Mouse (Mus musculus) thymus, postnatal 36 days (tissue): ENCODE data around the gene Blcap.

Source experiments
- DNase-seq, 2 experiments: peaks; one replicate each; pipeline ENCODE4 v3.0.0; 2022; ENCODE audit warnings: mixed read lengths in 2 of 2

The Blcap gene

DNA sequence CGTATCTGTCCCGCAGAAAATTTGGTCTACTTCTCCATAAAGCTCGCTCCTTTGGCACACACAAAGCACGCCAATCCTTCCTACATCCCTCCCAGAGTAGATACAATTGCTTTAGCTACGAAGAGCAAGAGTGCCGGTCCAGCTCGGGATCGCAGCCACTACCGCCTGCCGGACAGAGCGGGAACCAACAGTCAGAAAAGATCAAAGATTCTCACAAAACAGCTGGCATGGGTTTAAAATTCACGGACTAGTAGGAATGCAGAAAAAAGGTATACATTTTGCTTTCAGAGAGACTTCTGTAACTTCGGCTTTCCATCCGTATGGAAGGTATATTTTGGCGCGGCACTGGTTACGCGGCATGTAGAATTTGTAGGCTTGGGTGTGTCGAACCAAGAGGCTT lies 11.6 kb downstream of the Blcap start:
- no peak for DNase-seq

DNA sequence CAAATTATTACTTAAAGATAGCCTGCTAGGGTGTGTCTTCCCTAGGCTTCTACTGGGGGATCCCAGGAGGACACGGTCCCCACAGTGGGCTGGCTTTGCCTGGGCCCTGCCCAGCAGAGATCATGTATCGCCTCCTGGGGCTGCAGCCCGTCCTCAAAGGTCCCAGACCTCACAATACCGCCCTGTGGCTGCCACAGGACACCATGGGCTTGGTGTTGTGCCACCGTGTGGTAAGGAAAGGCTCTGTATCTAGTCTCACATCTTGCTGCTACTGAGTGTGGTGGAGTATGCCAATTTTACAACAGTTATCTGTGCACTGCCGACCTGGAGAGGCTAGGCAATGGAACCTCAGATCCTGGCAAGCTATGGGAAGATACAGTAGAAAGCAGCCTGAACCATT lies 12.6 kb downstream of the Blcap start:
- no peak for DNase-seq

DNA sequence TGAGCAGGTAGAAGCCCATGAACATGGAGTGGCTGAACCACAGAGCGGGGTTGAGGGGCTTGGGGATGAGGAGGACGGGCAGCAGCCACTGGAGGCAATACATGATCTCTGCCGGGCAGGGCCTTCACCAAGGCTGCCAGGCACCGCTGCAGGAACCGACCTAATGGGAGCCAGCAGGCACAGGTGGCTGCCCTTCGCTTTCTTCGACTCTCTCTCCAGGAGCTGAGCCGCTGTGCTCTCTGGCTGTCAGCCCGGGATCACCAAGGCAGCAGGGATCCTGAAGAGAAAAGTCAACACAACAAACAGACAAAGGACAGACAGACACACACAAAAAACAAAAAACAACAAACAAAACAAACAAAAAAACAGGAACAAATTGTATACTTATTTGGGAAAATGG lies 13.0 kb downstream of the Blcap start:
- no peak for DNase-seq

DNA sequence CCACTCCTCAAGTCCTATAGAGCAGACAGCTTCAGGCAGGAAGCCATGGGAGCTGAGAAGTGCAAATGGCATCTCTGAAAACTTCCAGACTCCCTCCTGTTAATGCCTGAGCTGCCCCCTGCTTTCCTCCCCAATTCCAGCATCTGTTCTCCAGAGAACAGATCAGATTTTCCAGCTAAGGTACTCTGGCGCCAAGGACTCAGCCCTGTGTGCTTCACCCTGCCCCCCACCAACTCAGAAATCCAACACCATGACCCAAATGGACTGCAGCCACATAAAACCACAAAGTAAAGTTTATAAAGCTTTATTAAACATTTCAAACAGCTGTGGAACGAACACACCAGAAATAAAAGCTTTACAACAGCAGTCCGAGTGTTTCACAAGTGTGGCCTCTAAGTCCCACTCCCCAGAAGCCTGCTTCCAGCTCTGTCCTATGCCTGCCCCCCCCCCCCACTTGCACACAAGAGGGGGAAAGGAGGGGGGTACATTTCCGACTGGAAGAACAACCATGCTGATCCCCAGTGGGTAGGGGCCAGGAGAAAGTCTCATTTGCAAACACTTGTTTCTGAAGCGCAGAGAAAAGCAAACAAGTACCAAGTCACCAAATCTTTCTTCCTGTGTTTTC lies 14.9 kb downstream of the Blcap start:
- DNase-seq, result no peak

DNA sequence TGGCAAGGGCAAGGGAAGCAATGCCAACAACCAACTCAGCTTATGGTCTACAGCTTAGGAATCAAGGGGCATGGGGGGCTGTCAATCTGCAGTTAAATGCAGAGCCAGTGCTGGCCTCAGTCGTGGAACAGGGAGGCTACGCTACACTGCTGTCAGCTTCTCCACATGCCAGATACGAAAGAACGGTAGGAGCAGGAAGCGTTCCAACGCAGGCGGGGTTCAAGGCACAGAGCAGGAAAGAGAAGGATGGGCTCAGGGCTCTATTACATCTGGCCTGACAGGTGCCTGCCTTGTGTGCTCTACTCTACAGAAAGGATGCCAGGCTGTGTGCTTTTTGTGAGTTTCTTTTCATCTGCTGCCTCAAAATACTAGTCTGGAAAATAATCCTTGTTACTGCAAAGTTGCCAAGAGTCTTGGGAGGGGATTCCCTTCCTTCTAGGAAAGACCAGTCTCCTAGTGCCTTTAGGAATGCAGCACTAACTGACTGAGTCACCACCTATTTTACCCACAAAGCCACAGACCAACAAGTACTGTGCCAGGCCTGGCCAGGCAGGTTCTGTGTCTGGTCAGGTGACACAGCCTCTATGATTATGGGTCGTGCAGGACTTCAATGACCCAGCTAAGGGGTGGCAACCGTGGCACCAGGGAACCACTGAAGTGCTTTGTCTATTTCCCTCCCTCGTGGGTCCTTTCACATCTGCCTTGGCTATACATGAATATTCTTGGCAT lies 18.8 kb downstream of the Blcap start:
- DNase-seq, result no peak

DNA sequence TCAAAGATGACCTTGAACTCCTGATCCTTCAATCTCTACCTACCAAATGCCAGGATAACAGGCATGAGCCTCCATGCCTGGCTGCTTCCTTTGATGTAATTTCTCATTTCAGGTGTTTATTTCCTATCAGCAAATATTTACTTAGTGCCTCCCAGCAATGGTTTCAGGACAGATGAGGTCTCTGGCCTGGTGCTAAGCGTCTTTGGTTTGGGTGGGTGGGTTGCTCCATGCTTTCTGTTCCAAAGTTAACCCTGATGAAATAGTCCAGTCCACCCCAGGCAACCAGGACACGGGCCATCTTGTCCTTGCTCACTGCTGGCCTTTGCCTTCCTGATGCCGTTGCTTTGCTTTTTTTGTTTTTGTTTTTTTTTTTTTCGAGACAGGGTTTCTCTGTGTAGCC lies 20.8 kb downstream of the Blcap start:
- DNase-seq, result no peak

DNA sequence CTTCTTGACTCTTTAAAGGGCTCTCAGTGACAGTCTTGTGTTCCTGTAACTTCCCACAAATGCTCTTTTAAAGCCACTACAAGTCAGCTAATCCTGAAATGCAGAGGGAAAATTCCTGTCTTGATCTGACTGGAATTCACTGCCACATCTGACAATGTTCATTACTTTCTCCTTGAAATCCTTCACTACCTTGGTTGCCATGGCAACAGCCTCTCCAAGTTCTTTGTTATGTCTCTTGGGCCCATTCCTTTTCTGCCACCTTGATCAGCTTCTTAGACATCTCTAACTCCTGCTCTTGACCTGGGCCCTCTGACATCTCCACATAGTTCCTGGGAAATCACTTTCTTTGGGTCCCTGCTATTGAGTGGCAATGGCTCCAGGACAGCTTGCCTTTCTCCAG lies 24.4 kb downstream of the Blcap start:
- no peak for DNase-seq

DNA sequence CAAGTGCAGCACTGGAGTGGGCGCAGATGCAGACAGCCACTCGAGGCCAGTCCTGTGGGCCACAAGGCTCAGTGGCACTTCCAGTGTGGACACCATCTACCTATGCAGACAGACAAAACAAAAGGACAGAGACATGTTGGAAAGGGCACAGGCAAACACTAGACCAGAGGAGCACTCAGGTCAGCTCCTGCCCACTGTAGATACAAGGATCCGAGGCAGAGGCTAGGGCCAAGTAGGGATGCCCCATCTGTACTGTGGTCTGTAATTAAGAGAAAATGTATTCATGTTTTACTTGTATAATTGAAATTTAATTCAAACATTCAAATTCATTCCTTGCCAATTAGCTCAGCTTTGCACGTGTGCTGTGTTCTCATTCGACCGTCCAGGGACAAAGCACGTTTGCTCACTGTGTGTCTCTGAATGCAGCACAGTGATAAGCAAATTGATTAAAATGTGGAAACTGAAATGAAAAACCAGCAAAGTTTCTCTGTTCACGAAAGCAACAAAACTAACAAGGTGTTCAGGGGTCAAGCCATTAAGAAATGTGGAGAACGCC lies 26.7 kb downstream of the Blcap start:
- no peak for DNase-seq

DNA sequence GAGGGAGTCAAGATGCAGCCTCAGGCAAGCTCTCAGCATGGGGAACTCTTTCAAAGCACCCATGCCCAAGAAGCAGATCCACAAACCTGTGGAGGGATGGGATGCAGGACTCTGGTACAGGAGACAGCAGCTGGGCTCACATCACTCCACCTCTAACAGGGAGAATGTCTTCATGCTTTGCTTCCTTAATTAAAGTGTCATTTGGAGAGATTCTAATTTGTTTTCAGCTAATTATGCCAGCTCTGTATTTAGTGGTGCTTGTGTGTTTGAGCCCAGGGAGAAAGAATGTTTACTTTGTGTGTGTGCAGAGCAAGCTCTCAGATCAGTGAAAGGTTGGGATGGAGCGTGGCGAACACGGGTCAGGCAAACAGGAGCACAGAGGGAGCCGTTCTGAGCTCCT lies 28.7 kb downstream of the Blcap start:
- DNase-seq, result no peak

DNA sequence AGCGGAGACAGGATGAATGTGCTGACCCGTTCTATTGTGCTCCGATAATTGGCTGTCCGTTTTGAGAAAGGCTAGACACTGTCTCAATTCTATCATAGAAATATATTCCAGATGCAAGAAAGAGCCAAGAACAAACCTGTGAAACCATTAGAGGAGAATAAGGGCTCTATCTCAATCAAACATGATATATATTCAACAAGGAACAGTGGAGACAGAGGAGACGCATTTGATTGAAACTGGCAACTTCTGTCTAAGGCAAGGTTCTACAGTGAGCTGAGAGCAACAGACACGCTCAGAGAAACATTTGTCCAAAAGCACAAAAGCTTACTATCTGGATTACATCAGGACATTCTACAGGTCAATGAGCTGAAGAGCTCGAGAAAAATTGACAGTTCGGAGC lies 29.4 kb downstream of the Blcap start:
- DNase-seq, result no peak

DNA sequence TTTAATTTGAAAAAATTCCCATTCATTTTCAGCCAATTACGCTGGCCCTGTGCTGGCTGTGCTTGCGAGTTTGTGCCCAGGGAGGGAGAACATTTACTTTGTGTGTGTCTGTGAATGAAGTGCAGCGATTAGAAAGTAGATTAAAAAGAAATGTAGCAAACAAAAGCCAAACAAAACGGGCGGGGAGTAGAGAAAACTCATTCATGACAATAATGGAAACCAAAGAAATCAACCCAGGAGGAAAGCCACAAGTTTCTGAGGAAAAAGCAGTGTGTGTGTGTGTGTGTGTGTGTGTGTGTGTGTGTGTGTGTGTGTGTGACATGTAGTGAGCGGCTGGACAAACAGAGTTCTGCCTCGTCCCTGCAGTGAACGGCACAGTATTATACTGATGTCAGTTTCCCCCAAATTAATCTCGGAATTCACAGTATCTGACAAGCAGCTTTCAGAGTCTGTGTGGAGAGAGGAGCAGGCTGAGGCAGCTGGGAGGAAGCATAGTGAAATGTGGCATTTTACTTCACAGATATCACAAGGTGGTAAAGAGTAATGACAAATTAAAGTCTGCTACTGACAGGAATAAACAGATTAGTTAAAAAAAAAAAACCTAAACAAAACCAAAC lies 30.0 kb downstream of the Blcap start:
- DNase-seq, result no peak

DNA sequence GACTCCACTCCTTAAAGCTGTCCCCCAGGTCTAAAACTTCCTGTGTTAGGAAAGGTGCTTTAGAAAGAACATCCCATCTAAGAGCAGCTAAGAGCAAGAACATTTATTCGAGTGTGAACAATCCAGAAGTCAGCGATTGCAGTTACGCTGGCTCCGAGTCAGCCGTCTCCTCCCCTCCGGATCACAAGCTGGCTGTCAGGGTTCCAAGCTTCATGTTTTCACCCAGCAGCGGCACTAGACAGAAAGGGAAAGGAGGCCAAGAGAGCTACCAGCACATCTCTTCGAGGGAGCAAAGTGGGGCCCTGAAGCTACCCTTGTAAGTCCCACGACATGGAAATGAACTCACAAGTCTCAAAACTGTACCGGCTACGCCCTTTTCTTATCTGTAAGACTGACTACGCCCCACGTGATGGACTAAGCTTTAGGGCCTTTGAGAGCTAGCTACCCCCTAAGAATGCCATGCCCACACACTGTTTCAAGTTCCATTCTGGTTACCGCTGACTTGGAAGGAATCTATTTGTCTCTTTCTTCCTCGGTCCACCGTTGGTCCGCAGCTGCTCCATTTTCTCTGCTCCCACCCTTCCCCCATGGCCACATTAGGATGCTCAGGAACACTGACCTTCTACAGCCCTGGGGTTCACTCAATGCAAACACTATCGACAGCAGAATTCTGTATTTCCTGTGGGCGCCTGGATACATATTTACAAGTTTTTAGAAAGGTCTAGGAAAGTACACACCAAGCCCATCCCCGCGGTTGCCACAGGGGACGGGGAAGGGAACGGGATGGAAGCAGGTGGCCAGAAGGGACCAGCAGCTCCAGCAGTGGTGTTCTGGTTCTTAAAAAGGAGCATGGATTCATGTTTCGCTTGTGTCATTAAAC lies 30.8 kb downstream of the Blcap start:
- no peak for DNase-seq

DNA sequence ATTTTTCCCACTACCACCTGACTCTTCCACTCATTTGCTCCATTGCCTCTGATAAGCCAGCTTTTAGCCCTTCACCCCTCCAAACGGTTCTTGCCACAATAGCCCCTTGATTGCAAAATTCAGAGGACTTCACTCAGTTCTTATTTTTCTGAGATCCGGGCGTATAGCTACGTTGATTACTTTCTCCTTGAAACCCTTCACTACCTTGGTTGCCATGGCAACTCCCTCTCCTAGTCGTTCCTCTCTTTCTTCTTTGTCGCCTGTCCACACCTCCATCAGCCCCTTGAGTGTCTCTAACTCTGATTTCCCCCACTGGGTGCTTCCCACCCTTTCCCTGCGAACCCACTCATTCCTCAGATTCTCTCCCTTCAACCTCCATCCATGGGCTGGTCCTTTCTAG lies 34.0 kb downstream of the Blcap start:
- no peak for DNase-seq

DNA sequence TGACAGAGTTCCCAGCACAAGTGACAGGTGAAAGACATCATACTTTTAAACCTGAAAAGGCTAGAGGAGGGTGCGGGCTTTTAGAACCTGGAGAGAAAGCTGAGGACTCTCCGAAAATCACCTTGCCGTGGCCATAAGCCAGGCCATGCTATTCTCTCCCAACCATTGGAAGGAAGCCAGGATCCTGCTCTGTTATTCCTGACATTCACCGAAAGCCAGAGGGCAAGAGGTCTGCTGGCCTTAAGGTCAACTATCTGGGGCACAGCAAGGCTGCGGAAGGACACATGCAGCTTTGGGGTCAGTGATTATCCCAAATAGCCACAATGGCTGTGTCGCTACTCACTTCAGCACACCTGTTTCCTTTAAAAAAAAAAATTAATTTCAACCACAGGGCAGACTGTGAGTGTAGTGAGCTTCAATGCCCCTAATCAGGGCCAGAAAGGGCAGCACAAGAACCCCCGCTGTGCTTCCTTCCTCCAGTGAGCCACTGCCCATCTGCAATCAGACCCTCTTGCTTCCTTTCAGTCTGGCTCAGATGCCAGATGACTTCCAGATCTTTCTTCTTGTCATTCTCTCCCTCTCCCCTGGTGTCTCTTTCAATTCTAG lies 34.5 kb downstream of the Blcap start:
- DNase-seq, result no peak

DNA sequence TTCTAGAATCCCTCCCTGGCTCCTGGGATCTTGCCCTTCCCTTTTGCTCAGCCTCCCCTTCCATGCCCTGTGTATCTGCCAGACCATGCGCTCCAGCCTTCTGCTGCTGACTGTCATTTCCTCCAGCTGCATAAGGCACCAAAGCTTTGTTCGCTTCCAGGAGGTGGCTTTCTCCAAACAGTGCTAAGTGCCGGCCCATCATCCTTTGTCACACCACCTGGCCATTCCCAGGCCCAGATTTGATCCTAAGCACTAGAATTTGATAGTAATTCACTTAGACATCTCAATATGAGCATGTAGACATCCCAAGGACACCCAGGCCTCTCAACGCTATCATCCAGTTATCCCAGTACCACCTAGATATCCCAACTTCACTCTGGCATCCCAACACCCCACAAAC lies 36.9 kb downstream of the Blcap start:
- no peak for DNase-seq

DNA sequence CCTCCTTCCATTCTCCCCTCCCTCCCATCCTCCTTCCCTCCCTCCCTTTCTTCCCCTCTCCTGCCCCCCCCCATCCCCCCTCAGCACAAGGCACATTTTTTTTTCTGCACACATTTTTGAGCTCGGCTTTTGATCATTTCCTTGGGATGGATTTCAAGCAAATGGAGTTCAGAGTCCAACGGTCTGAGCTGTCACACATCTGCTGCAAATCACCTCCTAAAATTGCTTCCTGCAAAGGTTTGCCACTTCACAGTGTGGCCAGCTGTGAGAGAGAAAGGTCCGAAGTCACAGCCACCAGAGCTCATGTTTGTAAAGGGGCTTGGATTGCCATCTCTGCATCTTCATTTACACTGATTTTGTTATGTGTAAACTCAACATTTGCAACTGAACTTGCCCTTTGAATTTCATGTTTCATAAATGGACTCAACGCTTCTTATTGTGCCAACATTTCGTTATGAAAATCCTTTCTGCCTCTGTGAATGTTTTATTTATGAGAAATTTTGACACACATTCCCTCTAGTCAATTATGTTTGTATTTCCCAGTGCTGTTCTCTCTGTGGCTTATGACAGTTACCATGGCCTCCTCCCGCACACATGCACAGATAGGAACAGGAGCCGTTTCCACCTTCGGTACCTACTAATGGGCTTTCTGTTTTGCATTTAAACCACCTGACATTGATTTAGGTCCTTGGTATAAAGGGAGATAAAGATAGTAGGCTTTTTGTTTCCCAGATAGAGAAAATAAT lies 39.2 kb downstream of the Blcap start:
- no peak for DNase-seq

DNA sequence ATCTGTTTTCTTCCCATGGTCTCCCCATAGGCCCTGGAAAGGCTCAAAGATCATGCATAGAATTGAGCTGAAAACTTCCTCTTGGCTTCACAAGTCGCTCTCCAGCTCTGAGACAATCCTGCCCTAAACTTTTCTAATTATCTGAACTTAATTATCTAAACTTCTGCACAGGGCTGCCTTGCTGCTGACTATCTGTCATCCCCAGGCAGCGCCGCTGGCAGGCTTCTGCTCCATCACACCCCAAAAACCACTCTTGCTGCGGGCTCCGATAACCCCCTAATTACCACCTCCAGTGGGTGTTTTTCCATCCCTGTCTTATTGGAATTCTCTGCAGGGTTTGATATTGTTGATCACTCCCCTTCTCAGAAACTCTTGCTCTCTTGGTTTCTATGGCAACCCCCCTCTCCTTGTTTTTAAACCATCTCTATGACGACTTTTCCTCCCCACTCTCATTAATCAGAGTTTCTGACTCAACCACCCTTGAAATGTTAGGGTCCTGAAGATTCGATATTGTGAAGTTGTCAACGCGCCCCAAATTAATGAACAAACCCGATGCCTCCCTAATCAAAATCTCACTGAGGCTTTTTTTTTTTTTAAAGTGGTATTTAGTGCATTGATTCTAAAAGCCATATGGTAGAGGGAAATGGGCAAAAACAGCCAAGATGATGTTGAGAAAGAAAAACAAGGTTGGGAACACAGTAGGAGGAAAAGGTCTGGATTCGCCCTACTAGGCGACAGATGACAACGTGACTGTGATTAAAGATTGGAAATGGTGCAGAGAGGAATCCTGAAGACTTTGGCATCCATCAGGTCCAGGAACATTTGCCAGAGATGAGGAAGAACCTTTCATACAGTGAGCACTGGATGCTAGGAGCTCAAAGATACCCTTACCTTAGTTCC lies 40.8 kb downstream of the Blcap start:
- DNase-seq, result no peak

DNA sequence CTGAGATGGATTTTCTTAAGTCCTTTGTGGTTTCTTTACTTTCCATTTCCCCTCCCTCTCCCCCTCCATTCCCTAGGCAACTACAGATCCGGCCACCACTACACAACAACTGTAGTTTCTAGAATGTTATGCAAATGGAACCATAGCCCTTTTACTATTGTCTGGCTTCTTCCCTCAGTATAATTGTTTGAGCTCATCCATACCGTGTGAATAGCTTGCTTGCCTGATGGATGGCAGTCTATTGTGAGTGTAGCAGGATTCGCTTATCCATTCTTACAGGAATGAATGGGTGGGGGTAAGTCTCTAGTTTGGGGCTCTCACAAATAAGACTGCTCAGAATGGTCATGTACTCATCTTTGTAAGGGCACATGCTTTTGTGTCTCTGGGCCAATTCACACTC lies 48.5 kb downstream of the Blcap start:
- no peak for DNase-seq

DNA sequence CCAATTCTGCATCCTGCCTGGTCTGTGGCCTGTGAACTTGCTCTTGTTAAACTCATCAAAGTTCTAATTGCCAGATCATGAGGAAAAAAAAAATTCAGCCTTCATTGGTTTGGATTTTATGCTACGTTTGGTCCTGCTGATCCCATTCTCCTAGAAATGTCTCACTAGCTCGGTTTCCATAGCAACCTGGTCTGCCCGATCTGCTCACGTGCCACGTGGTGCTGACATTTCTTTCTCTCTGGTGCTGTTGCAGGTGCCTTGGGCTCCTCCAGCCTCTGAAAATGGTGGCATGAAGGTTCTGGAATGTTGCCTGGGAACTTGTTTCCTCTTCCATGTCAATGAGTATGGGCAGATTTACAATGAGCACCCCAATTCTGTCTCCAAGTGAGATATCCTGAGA lies 50.6 kb downstream of the Blcap start:
- DNase-seq, result no peak

DNA sequence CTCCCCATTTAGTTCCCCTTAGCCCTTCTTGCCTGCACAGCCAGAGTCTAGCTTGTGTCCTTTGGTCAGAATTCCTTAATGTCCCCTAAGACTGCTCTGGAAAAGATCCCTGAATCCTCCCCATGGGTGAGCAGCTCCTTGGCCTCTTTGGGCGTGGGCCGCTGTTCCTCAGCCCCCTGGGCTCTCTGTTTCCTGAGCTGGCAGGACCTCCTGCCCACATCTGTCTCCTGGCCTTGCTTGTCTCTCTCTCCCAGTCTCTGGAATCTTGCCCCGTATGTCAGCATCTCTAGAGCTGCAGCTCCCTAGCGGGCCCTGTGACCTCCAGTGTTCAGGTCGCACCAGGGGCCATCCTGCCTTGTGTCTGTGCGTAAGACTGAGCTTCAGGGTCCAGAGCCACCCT lies 51.6 kb downstream of the Blcap start:
- DNase-seq, result no peak

DNA sequence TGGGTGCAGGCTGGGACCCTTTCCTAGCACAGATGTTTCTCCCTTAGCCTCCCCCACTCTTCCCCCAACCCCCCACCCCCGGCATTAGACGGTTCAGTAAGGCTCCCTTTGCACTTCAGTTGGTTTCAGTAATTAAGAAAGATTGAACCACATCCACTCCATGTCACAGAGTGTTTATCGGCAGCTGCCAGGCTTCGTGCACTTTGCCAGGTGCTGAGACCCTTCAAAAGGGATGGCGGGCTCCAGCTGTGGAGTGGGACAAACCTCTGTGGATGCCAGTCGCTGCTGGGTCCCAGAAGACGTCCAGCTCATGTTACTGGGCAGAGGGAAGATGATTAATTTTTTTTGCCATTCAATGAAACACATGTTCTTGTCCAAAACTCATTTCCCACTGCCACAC lies 52.6 kb downstream of the Blcap start:
- DNase-seq, result no peak
